Mouse (Mus musculus) intestine, embryonic 14.5 days (tissue): ENCODE results near the gene B830017H08Rik. TPM values are rescaled to one million over a fixed set of nuclear protein-coding genes. Genes with fewer than 3 reads are reported as not detected.

Experiments used
- ATAC-seq: fragments of 200-750 bp; cut with Nextera tagmentation; replicated peaks from 2 replicates; pipeline ENCODE4 v1.8.0; 2017; ENCODE audit warnings: low read depth, moderate number of reproducible peaks, moderate TSS enrichment, moderate library complexity; ENCODE audit not compliant: low FRiP score, low TSS enrichment
- DNase-seq: peaks from one replicate; pipeline ENCODE4 v3.0.0-alpha.2; 2018; ENCODE audit warnings: low spot score
- H3K27ac ChIP-seq: fragments of 300-500 bp; sonication (generic); 2 replicates; pipeline ENCODE4 v1.5.1; 2014; ENCODE audit warnings: low read depth, mild to moderate bottlenecking, control low read depth
- H3K27me3 ChIP-seq: fragments of 300-500 bp; sonication (generic); replicated peaks from 2 replicates; pipeline ENCODE4 v1.6.1; 2014; ENCODE audit warnings: low read length, control low read depth; ENCODE audit not compliant: control insufficient read depth, insufficient read depth
- H3K36me3 ChIP-seq: fragments of 300-500 bp; sonication (generic); 2 replicates; pipeline ENCODE4 v1.6.1; 2014; ENCODE audit warnings: low read length, control low read depth; ENCODE audit not compliant: control insufficient read depth, insufficient read depth
- H3K4me1 ChIP-seq: fragments of 300-500 bp; sonication (generic); replicated peaks from 2 replicates; pipeline ENCODE4 v1.6.1; 2014; ENCODE audit warnings: low read length, control low read depth, mixed read lengths; ENCODE audit not compliant: control insufficient read depth, insufficient read depth
- H3K4me2 ChIP-seq: fragments of 300-500 bp; sonication (generic); 2 replicates; pipeline ENCODE4 v1.6.1; 2014; ENCODE audit warnings: low read length
- H3K4me3 ChIP-seq: fragments of 300-500 bp; sonication (generic); 2 replicates; pipeline ENCODE4 v1.5.1; 2014; ENCODE audit warnings: low read depth, low read length, control low read depth, mixed read lengths
- H3K9ac ChIP-seq: fragments of 300-500 bp; sonication (generic); 2 replicates; pipeline ENCODE4 v1.6.1; 2014; ENCODE audit warnings: mild to moderate bottlenecking, low read length
- H3K9me3 ChIP-seq: fragments of 300-500 bp; sonication (generic); 2 replicates; pipeline ENCODE4 v1.6.1; 2016; ENCODE audit warnings: low read length, control low read depth; ENCODE audit not compliant: control insufficient read depth
- WGBS: fragments of 180-500 bp; shearing (Covaris S2); extraction: QIAGEN DNeasy Blood & Tissue Kit; methylation state at CpG from one replicate; pipeline ENCODE4 v1.1.7; 2014; 5-methylcytosine and 5-hydroxymethylcytosine counted together
- polyA plus RNA-seq: library from polyadenylated mRNA; unstranded; fragments of >200 nt; fragmentation: Nextera tagmentation; extraction: Ambion mirVana; gene quantifications from 2 replicates; pipeline ENCODE4 v1.2.1, GENCODE M21; 2014

B830017H08Rik gene
- polyA plus RNA-seq: 0.13 TPM in 1 of 2 replicates, not detected in the other

DNA sequence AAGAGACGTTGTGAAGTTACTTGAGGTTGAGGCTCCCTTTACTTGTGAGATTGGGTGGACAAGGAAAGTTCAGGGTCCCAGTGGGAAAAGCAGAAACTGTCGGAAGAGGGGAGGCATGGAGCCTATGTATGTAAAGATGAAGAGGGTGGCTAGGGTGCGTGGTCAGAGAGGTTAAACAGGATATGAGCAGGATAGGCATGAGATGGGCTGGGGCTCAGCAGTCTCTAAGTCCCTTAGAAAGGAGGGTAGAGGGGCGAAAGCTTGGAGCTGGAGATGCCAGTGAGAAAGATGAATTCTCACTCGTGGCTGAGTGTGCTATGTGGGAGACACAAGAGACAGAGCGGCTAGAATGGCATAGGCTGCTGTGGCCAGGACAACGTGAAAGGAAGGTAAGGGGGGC, at the start of gene B830017H08Rik:
Gene B830017H08Rik, plus strand, starts transcription at position 301 of the 400 bp plus-strand sequence.
- H3K27me3 ChIP-seq: peaks cover 71% of the 10 kb centered on the region
- H3K4me1 ChIP-seq: no peaks in the 10 kb centered on the region
- H3K9me3 ChIP-seq: no peaks in the 10 kb centered on the region
- H3K9ac ChIP-seq: peak within 1 kb of the TSS; percentile 44
- ATAC-seq (no peak), DNase-seq (no peak)
- H3K4me3 ChIP-seq: peak within 1 kb of the TSS; percentile 58
- no peaks in the 10 kb centered on the region for H3K36me3 ChIP-seq
- 33% methylated on average over 7 of the region's 7 CpGs for WGBS
- H3K27ac ChIP-seq: no peak within 1 kb of the TSS
- peak within 1 kb of the TSS; percentile 95 for H3K4me2 ChIP-seq

- Histone ChIP-seq H3K36me3 (peaks cover 85% of the 10 kb centered on the region), H3K27ac (no peak overlapping the region), H3K4me3 (no peak overlapping the region), H3K9ac (no peak overlapping the region), H3K9me3 (no peaks in the 10 kb centered on the region), H3K4me2 (no peak overlapping the region), H3K4me1 (no peaks in the 10 kb centered on the region), H3K27me3 (no peaks in the 10 kb centered on the region)
- DNase-seq: no peak
- no peak for ATAC-seq
- 57% methylated on average over 3 of the region's 3 CpGs for WGBS
Measured at GRCm38 (mm10) chr16:17785337-17785736, 47.6 kb upstream of the B830017H08Rik start.

- no peak overlapping the region for H3K9ac ChIP-seq
- H3K4me1 ChIP-seq: peaks cover 5% of the 10 kb centered on the region; the same call in 1 of the 2 replicates
- H3K27me3 ChIP-seq: no peaks in the 10 kb centered on the region
- WGBS: 71% methylated on average over 3 of the region's 3 CpGs
- no peaks in the 10 kb centered on the region for H3K9me3 ChIP-seq
- H3K36me3 ChIP-seq: peaks cover 49% of the 10 kb centered on the region
- ATAC-seq: no peak
- DNase-seq: no peak
- H3K4me3 ChIP-seq: no peak overlapping the region
- no peak overlapping the region for H3K27ac ChIP-seq
- H3K4me2 ChIP-seq: no peak overlapping the region
Measured at GRCm38 (mm10) chr16:17792728-17793127, 40.2 kb upstream of the B830017H08Rik start.

DNA sequence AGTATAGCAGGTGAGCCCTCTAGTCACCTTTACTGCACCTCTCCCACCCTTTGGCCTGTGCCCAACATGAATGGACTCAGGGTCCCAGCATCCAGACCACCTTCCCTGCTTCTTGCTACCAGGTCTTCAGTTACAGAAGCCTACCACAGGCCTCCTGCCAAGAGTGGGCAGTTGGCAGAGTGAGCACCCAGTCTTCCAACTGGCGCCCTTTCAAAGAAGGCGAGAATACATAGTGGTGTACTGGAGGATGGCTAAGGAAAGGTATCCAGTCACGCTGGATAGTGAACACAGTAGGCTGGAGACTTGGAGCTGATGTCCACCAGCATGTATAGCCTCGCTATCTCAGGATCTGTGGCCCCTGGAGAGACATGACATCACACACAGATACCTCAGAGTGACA, 38.9 kb upstream of the B830017H08Rik start:
- Histone ChIP-seq H3K36me3 (peaks cover 39% of the 10 kb centered on the region), H3K9me3 (no peaks in the 10 kb centered on the region), H3K27me3 (peaks cover 2% of the 10 kb centered on the region), H3K4me2 (no peak overlapping the region), H3K4me1 (peaks cover 8% of the 10 kb centered on the region), H3K27ac (no peak overlapping the region), H3K9ac (no peak overlapping the region), H3K4me3 (no peak overlapping the region)
- 83% methylated on average over 4 of the region's 4 CpGs for WGBS
- ATAC-seq (no peak), DNase-seq (no peak)

- H3K4me1 ChIP-seq: peaks cover 21% of the 10 kb centered on the region
- DNase-seq: no peak
- H3K27ac ChIP-seq: no peak overlapping the region
- peaks cover 12% of the 10 kb centered on the region for H3K27me3 ChIP-seq
- H3K9ac ChIP-seq: no peak overlapping the region
- no peak overlapping the region for H3K4me3 ChIP-seq
- no peak for ATAC-seq
- no peak overlapping the region for H3K4me2 ChIP-seq
- 79% methylated on average over 5 of the region's 5 CpGs for WGBS
- no peaks in the 10 kb centered on the region for H3K9me3 ChIP-seq
- peaks cover 25% of the 10 kb centered on the region for H3K36me3 ChIP-seq
Measured at GRCm38 (mm10) chr16:17795643-17796042, 37.3 kb upstream of the B830017H08Rik start.

DNA sequence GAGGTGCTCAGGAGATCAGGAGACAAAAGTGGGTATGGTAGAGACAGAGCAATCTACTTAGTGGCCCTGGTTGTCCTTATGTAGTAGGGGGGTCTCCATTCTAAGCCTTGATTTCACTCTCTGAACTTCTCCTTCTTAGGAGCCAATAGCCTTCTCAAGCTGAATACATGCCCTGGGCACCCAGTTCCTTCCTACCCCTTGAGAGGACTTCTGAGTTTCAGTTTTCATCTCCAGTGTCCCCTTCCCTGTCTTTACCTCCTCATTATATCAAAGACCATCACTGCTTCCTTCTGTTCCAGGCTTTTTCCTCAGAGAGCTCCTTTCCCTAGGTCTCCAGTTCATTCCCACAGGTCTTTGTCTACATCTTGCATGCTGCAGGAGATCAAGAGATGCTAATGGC, 36.4 kb upstream of the B830017H08Rik start:
- H3K4me3 ChIP-seq: peak overlapping the region; percentile 71
- peak overlapping the region; percentile 67 for H3K4me2 ChIP-seq
- peaks cover 19% of the 10 kb centered on the region for H3K27me3 ChIP-seq
- H3K36me3 ChIP-seq: peaks cover 17% of the 10 kb centered on the region
- no peak for ATAC-seq
- DNase-seq: peak; percentile 56
- peak overlapping the region; percentile 90 for H3K9ac ChIP-seq
- no peaks in the 10 kb centered on the region for H3K9me3 ChIP-seq
- peak overlapping the region; percentile 94 for H3K27ac ChIP-seq
- H3K4me1 ChIP-seq: peaks cover 29% of the 10 kb centered on the region

DNA sequence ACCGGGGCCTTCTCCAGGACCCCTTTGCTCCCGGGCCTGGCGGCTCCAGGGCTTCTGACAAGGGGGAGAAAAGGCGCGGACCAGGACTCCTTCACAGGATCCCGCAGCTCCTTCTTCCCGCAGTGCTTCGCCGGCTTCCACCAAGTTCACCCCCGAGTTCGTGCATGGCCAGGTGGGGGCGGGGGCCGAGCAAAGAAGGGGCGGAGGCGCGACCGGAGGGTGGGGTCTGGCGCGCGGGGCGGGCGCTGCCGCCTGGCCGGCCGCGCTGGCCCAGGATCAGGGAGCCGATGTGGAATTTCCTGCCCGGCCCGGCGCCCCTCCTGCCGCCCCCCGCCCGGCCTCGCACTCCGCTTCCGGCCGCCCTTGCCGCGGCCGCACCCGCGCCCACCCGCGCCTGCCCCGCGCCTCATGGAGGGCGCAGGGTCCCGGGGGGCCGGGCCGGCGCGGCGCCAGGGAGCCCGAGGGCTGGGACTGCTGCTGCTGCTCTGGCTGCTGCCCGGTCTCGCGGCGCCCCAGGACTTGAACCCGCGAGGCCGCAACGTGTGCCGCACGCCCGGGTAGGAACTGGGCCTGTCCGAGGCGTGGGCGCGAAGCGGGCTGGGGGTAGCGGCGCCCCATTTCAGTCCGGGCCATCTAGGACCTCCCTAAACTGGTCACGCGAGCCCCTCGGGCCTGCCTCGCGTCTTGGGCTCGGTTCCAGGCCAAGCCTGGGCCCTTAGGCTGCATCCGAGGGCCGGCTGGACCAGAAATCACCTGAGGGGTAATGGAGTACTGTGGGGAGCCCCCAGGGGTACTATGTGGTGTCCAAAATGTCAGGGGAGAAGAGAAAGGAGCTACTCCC, 35.7 kb upstream of the B830017H08Rik start, which contains the start of gene Scarf2:
Gene Scarf2, plus strand, starts transcription at position 312 of the 841 bp plus-strand sequence.
- H3K9me3 ChIP-seq: no peaks in the 10 kb centered on the region
- whole genome bisulfite sequencing: under 1% methylated on average over 67 of the region's 81 CpGs
- H3K4me1 ChIP-seq: peaks cover 34% of the 10 kb centered on the region
- peaks cover 26% of the 10 kb centered on the region for H3K27me3 ChIP-seq
- peak; percentile 84 for DNase-seq
- peak within 1 kb of the TSS; percentile 67 for H3K4me2 ChIP-seq
- H3K27ac ChIP-seq: peak within 1 kb of the TSS; percentile 94
- H3K9ac ChIP-seq: peak within 1 kb of the TSS; percentile 90
- ATAC-seq: peak; percentile 70
- H3K4me3 ChIP-seq: peak within 1 kb of the TSS; percentile 71
- peaks cover 10% of the 10 kb centered on the region for H3K36me3 ChIP-seq

GRCm38 (mm10) chr16:17797812-17798311, 35.1 kb upstream of the B830017H08Rik start:
- ATAC-seq (peak; percentile 3; the same call in 1 of the 2 replicates), DNase-seq (peak; percentile 83)
- Histone ChIP-seq H3K4me3 (peak overlapping the region; percentile 71), H3K4me2 (peak overlapping the region; percentile 67), H3K9ac (peak overlapping the region; percentile 90), H3K4me1 (peaks cover 41% of the 10 kb centered on the region), H3K36me3 (peaks cover 5% of the 10 kb centered on the region), H3K9me3 (no peaks in the 10 kb centered on the region), H3K27me3 (peaks cover 32% of the 10 kb centered on the region), H3K27ac (peak overlapping the region; percentile 94)
- WGBS: 2% methylated on average over 29 of the region's 29 CpGs
